Mouse (Mus musculus) left cerebral cortex, adult 6 months (tissue): ENCODE measurements around the gene Alyref. TPM values are rescaled to one million over a fixed set of nuclear protein-coding genes. Genes with fewer than 3 reads are reported as not detected.

Experiments
- long read RNA-seq, 2 experiments: library from polyadenylated mRNA; unstranded; transcript quantifications; one replicate each; pipeline ENCODE4 v2.0.0; 2019 to 2020
- polyA plus RNA-seq: library from polyadenylated mRNA; unstranded; fragments of <200 nt; fragmentation: Nextera tagmentation; gene quantifications from 2 replicates; pipeline ENCODE4 v1.2.3, GENCODE M21; 2021

The Alyref gene
- polyA plus RNA-seq = 7.2 and 21.6 TPM in 2 replicates
- long read RNA-seq, experiment 1, partial matches to known transcripts = 2 of 6 reads
- long read RNA-seq, experiment 1, other reads (novel, unspliced or antisense) = 3 of 6 reads
- long read RNA-seq, experiment 2, partial matches to known transcripts = 5 of 9 reads
- long read RNA-seq, experiment 2, other reads (novel, unspliced or antisense) = 1 of 9 reads

DNA sequence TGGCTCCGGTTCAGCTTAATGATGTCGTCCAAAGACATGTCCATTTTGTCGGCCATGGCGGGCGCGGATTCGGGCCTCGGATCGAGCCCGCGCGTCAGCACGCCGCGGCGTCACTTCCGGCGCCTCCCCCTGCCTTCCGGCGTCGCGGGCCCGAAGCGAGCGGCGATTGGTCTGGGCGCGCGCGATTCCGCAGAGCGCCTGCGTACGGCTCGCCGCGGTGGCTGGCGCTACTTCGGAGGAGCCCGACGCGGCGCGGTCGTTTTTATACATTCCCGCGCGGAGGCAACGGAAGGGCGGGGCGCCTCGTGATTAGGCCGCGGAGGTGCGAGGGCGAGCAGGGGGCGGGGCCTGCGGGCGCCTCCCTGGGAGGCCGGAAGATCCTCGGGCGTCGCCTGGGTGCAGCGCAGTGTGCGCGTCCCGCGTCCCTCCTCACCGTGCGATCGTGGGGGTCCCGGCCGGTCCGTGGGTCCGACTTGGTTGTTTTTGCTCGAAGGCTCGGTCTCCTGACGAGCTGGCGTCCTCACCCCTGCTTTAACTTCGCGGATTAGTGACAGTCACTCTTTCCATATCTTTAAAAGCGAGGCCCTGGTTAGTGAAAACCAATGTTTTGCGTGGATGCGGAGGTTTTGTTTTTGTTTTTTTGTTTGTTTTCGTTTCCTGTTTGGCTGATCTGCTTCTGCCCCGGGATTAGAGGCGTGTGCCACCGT, at the start of gene Alyref, which contains the start of gene Anapc11:
Alyref (minus strand) TSS at position 83 of the 707 bp plus-strand sequence.
Anapc11 (plus strand) TSS at position 139 of the 707 bp plus-strand sequence.

DNA sequence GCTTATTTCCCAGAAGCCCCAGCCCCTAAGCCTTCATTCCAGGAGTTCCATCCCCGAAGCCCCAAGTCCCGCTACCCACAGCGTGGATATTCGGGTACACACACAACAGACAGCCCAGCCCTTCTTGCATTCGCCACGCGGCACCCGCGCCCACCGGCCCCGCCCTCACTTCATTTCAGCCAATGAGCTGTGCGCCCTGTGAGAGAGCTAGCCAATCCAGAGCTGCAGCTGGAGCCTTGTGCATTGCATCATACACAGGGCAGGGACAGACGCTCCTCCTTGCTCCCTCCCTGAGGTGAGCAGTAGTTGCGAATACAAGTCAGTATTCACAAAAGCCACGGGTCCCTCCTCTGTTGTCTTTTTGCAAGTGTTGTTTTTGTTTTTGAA, 45.4 kb upstream of the Alyref start, which contains the start of gene Pycr1:
Pycr1 (minus strand) TSS at position 169 of the 387 bp plus-strand sequence.

DNA sequence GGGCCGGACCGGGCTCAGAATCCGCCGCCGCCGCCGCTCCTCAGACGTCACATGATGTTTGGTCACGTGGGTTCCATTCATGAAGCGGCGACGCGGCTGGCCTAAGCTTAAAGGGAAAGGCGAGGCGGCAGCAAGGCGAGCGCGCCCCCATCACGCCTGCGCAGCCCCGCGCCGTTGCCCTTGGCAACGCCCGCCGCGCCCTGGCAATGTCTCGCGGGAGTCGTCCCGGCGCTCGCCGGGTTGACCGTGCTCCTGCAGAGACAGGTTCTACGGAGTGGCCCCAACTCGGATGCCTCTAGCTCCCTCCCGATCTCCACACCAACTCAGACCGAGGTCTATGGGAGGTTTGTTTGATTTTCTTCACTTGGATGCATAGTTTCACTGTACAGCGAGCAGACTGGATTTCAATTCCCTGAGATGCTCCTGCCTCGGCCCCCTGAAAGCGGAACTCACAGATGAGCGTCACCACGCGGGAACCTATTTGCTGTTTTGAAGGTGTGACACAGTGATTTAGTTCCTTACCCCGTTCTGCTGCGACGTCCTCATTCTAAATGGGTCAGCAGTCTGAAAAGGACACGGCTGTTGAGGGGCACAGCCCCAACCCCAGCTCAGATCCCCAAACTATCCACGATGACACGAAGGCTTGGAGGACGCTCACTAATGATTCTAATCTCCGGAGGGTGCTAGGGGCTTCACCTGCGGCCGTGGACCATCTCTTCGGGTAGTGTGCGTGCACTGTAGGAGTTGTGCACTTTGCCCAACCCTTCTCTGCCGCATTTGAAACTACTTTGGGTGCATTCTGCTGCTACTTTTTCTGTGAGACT, 35.6 kb upstream of the Alyref start, which contains the start of gene Mafg:
Mafg (minus strand) TSS at position 81 of the 824 bp plus-strand sequence.

DNA sequence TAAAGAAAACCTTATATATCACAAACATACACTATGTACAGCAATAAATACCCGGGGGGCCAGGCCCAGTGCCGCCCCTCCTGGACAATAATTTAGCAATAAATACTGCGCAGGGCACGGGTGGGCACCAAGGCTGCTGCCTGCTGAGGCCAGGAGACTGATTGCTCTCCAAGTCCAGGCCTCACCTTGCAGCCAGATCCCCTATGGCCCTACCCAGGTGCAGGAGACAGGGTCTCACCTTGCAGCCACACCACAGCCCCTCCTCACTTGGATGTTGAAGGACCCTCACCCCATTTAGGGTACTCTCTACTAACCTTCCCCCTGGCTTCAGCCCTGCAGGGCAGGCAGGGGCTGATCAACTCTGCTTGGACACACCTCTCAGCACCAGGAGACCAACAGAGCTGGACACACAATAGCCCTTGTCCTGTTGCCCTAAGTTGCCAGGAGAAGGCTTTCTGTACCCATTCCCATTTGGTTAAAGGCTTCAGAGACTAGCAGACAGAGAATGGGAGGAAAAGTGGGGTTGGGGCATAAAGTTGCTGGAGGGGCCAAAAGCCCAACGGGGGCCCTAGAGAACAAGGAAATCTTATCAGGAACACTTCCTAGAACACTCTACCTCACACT, 27.1 kb upstream of the Alyref start, which contains the start of gene Sirt7:
Sirt7 (minus strand) TSS at position 89 of the 624 bp plus-strand sequence.

DNA sequence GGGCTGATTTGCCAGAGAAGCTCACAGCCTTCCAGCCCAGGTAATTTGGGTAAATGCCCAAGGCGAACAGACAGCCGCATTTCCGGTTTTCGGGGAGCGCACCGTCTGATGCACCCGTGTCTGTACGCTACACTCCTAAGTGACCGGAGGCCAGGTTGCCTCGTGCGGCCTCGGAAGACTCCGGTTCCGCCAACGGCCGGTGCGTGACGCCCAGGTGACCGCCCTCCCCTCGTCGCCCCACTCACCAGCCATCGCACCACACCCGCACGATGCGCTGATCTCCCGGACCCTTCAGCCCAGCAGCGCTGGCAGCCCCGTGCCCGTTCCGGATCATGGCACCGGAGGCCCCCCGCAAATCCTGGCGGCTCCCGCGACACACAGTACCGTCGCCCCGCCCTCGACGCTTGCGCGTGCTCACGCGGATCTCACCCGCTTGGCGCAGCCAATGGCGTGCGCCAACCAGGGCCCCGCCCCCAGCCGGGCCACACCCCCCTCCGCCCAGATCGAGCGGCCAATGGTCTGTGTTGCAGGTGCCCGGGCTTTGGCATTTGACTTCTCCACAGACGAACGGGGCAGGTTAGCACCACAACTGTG, 19.5 kb upstream of the Alyref start, which contains the start of gene Pcyt2:
Pcyt2 (minus strand) TSS at position 418 of the 594 bp plus-strand sequence.

DNA sequence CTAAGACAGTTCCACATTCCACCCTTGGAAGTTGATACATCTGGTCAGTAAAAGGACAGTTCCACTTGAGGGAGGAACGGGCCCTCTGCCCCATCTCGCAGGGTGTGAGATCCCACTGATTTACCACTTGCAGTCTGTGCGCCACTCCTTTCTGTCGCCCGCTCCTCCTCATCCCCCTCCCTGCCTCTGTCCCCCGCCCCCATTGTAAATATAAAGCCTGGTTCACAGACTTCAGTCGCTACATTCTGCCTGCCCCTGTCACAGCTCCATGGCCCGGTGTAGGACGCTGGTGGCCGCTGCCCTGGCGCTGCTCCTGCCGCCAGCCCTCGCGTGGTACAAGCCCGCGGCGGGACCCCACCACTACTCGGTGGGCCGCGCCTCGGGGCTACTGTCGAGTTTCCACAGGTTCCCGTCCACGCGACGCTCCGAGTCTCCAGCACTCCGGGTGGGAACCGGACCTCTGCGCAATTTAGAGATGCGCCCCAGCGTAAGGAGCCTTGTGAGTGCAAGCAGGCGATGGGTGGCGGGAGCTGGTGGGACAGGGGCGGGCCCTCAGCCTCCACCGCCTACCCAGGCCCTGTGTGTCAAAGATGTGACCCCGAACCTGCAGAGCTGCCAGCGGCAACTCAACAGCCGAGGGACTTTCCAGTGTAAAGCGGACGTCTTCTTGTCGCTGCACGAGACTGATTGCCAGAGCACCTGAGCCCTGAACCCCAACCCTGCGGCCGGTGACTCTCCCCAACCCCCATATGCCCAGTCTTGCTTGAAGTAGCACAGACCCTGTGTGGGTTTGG, 10.3 kb upstream of the Alyref start, which contains the start of gene Npb:
Npb (plus strand) TSS at position 237 of the 794 bp plus-strand sequence.

DNA sequence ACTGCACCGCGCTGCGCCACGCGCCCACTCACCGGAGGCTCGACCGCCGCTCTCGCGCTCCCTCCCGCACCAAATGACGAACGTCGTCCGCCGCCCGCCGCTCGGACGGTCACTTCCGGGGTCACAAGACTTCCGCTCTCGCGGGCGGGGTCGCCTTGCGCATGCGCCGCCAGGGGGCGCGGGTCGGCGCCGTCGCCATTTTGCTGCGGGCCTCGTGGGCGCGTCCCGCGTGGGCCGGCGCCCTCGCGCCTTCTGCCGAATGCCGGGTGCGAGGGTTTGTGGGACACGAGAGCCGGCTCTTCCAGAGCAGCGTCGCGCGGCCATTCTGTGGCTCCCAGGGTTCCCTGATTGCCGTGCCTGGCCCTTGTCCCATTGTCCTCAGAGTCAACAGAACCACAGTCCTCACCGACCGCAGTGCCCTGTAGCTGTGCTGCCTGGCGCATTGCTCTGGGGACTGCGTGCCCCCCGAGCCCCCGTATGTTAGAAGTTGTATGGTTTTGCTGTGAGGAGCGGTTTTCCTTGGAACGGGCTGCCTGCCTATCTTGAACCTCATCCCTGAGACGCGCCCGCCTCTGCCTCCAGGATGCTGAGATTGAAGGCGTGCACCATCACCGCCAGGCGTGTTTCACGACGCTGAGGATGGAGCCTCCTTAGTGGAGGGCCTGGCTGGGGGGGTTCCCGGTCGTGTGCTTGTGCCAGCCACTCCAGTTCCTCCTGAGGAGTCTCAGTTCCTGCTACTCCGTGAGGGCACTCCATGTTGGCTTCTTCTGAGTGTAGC, 16.5 kb downstream of the Alyref start, which contains the start of gene Arhgdia:
Arhgdia (minus strand) TSS at position 135 of the 778 bp plus-strand sequence.

DNA sequence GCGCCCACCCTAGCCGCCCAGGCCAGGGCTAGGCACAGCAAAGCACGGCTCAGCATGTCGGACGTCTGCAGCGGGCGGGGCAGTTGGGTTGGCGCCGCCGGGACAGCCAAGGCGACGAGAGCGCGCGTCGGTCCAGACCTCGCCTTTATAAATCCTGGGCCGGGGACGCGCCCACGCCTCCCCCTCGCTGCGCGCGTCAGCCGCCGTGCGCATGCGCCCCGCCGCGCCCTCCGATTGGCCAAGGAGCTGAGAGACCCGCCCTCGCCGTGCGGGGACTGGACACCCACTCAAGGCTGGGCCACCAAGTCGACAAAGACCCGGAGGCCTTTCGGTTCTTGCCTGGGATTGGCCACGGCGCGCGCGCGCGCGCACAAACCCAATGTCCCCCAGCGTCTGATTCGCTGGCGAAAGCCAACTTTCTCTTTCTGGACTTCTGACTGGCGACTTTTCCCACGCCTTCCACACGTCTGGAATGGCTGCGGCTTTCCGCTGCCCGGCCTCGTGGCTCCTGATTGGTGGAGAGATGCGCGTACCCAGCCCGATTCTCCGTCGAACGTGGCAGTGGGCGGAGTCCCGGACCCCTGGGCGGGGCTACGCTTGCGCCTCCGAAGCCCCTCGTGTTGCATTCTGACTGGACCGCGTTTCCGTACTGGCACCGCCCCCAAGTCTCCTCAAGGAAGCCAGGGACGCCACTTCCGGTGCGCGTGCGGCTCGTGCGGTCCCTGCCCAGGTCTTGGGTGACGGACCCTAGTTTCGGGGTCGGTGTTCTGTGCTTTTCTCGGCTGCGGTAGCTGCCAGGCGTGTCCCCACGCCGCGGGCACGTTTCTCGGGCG, 25.2 kb downstream of the Alyref start, which contains the start of gene P4hb:
P4hb (minus strand) TSS at position 502 of the 833 bp plus-strand sequence.

DNA sequence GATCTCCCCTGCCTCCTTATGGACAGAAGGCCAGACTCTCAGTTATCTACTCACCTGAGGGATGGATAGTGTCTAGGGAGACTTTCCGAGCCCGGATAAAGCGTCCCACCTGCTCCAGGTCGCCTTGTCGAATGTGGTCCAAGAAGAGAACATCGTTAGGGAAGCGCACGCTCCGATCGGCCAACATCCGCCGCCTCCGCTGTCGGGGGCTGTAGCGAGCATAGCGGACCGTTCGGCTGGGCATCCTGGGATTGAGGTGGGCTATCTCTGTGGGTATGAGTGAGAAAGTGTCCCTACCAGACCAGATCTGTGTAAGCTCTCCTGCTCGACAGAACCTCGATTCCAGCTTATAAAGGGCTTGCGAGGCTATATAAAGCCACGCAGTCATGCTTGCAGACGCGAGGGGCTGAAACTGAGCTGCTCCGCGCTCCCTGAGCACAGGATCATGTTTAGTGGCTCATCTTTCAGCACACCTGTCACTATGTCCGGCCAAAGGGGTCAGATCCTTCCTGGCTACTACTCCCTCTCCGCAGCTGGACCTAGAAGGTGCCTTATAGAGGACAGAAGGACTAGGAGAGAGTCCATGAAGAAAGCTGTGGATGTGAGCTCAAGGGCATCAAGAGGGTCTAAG, 47.2 kb downstream of the Alyref start, which contains the start of gene Ppp1r27:
Ppp1r27 (minus strand) TSS at position 323 of the 631 bp plus-strand sequence.

DNA sequence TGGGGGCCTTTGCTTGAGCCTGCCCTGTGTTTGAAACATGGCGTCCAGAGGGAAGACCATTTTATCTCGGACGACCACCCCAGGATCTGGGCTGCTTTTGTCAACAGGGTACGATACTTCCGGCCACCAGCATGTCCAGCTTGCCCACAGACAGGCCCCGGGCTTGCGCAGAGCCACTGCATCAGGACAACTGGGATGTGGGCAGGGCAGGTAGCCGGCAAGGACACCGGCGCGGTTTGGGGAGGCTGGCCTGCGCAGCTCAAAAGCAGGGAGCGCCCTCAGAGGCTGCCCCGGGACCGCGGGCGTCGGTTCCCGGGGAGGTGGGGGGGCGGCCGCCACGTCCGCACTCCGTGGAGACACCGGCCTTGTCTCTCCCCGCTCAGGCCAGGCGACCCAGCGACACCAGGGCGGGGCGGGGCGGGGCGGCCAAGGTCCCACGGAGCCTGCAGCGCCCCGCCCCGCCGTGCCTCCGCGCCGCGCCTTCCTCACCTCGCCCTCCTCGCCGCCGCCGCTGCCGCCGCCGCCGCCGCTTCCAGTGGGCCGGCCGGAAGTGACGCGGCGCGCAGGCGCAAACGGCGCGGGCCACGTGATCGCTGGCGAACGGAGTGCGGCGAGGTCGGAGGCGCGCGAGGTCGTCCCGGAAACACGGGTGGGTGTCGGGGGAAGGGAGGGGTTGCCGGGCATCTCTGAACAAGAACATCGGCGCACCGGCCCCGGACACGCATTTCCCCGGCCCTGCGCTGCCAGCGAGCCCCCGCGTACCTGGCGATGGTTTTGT, 48.8 kb downstream of the Alyref start, which contains the start of gene Mcrip1:
Mcrip1 (minus strand) TSS at position 560 of the 778 bp plus-strand sequence.

Other genes with a start within 250 kb of the Alyref start
- 2,011 and 2,306 TPM in 2 replicates for gene Actg1, start 249.8 kb downstream of the Alyref start, polyA plus RNA-seq
- gene Fscn2, start 236.8 kb downstream of the Alyref start, polyA plus RNA-seq = 0.72 and 1.2 TPM in 2 replicates
- gene Faap100, start 219.6 kb downstream of the Alyref start, polyA plus RNA-seq = 6.8 and 7.3 TPM in 2 replicates
- 4.6 and 5.8 TPM in 2 replicates for gene Nploc4, start 160.7 kb downstream of the Alyref start, polyA plus RNA-seq
- not detected in 2 replicates for gene Tspan10, start 155.7 kb downstream of the Alyref start, polyA plus RNA-seq
- 0.31 and 0.44 TPM in 2 replicates for gene Pde6g, start 144.9 kb downstream of the Alyref start, polyA plus RNA-seq
- 33.4 and 35.5 TPM in 2 replicates for gene Oxld1, start 140.3 kb downstream of the Alyref start, polyA plus RNA-seq
- gene Ccdc137, start 140.2 kb downstream of the Alyref start, polyA plus RNA-seq = 26.0 and 30.0 TPM in 2 replicates
- 72.4 and 90.6 TPM in 2 replicates for gene Arl16, start 130.8 kb downstream of the Alyref start, polyA plus RNA-seq
- 113 and 125 TPM in 2 replicates for gene Mrpl12, start 113.8 kb downstream of the Alyref start, polyA plus RNA-seq
- 13.9 and 14.7 TPM in 2 replicates for gene Slc25a10, start 106.5 kb downstream of the Alyref start, polyA plus RNA-seq
- gene Gcgr, start 67.7 kb downstream of the Alyref start, polyA plus RNA-seq = 0.05 TPM in 1 of 2 replicates, not detected in the other
- 231 and 232 TPM in 2 replicates for gene Mcrip1, start 48.6 kb downstream of the Alyref start, polyA plus RNA-seq
- not detected in 2 replicates for gene Ppp1r27, start 47.2 kb downstream of the Alyref start, polyA plus RNA-seq
- 99.2 and 113 TPM in 2 replicates for gene P4hb, start 25.1 kb downstream of the Alyref start, polyA plus RNA-seq
- 186 and 291 TPM in 2 replicates for gene Arhgdia, start 16.7 kb downstream of the Alyref start, polyA plus RNA-seq
- 76.6 and 229 TPM in 2 replicates for gene Anapc11, start 56 bp upstream of the Alyref start, polyA plus RNA-seq
- 0.61 and 0.85 TPM in 2 replicates for gene Npb, start 10.1 kb upstream of the Alyref start, polyA plus RNA-seq
- 109 and 110 TPM in 2 replicates for gene Pcyt2, start 19.6 kb upstream of the Alyref start, polyA plus RNA-seq
- 21.5 and 24.4 TPM in 2 replicates for gene Sirt7, start 26.9 kb upstream of the Alyref start, polyA plus RNA-seq
- 14.1 and 24.2 TPM in 2 replicates for gene Mafg, start 35.2 kb upstream of the Alyref start, polyA plus RNA-seq
- gene Pycr1, start 45.4 kb upstream of the Alyref start, polyA plus RNA-seq = 4.4 and 5.1 TPM in 2 replicates
- gene Myadml2, start 49.8 kb upstream of the Alyref start, polyA plus RNA-seq = 7.4 and 9.6 TPM in 2 replicates
- 0.55 and 3.6 TPM in 2 replicates for gene Notum, start 62.8 kb upstream of the Alyref start, polyA plus RNA-seq
- 48.4 and 50.7 TPM in 2 replicates for gene Aspscr1, start 74.6 kb upstream of the Alyref start, polyA plus RNA-seq
- gene Cenpx, start 115.4 kb upstream of the Alyref start, polyA plus RNA-seq = 82.4 and 87.0 TPM in 2 replicates
- gene Lrrc45, start 115.6 kb upstream of the Alyref start, polyA plus RNA-seq = 6.3 and 8.2 TPM in 2 replicates
- 38.2 and 40.8 TPM in 2 replicates for gene Rac3, start 123.1 kb upstream of the Alyref start, polyA plus RNA-seq
- gene Dcxr, start 128.9 kb upstream of the Alyref start, polyA plus RNA-seq = 20.5 and 25.7 TPM in 2 replicates
- gene Cbr2, start 133.7 kb upstream of the Alyref start, polyA plus RNA-seq = 2.0 and 2.1 TPM in 2 replicates
- gene Hmga1b, start 164.4 kb upstream of the Alyref start, polyA plus RNA-seq = 0.18 and 1.9 TPM in 2 replicates
- gene Rfng, start 185.8 kb upstream of the Alyref start, polyA plus RNA-seq = 29.8 and 56.0 TPM in 2 replicates
- 203 and 262 TPM in 2 replicates for gene Gps1, start 185.9 kb upstream of the Alyref start, polyA plus RNA-seq
- gene Dus1l, start 198.0 kb upstream of the Alyref start, polyA plus RNA-seq = 32.0 and 44.3 TPM in 2 replicates
- 25.3 and 31.9 TPM in 2 replicates for gene Fasn, start 226.2 kb upstream of the Alyref start, polyA plus RNA-seq